Mouse (Mus musculus) olfactory bulb, adult 2 months (tissue): ENCODE measurements around the gene Lgals2. TPM values are rescaled to one million over a fixed set of nuclear protein-coding genes. Genes with fewer than 3 reads are reported as not detected.

Experiments
- H3K27ac ChIP-seq: fragments of 200-500 bp; 2 replicates; pipeline ENCODE4 v1.5.1; 2012; ENCODE audit warnings: low read depth, low read length; ENCODE audit not compliant: insufficient read depth
- H3K4me1 ChIP-seq: fragments of 200-500 bp; 2 replicates; pipeline ENCODE4 v1.6.1; 2012; ENCODE audit warnings: low read length; ENCODE audit not compliant: control insufficient read depth, insufficient read depth
- H3K4me3 ChIP-seq: fragments of 200-500 bp; 2 replicates; pipeline ENCODE4 v1.5.1; 2012; ENCODE audit warnings: mild to moderate bottlenecking, low read depth, low read length, moderate library complexity; ENCODE audit not compliant: insufficient read depth
- CTCF ChIP-seq: fragments of 200-500 bp; IDR thresholded peaks from 2 replicates; pipeline ENCODE4 v1.5.1; 2012; ENCODE audit warnings: low read depth, mild to moderate bottlenecking, low read length, moderate library complexity; ENCODE audit not compliant: insufficient read depth
- POLR2A ChIP-seq: fragments of 200-500 bp; IDR thresholded peaks from 2 replicates; pipeline ENCODE4 v1.6.1; 2012; ENCODE audit warnings: mild to moderate bottlenecking, low read depth, low read length, moderate library complexity; ENCODE audit not compliant: insufficient read depth
- WGBS: fragments of 180-500 bp; shearing (Covaris S2); methylation state at CpG from one replicate; pipeline ENCODE4 v1.1.7; 2018; 5-methylcytosine and 5-hydroxymethylcytosine counted together
- polyA plus RNA-seq: library from polyadenylated mRNA; stranded (reverse); fragments of >200 nt; gene quantifications from 2 replicates; pipeline ENCODE4 v1.2.4, GENCODE M21; 2012; ENCODE audit warnings: low replicate concordance; ENCODE audit not compliant: missing spikeins, insufficient read depth, insufficient read length

Lgals2 gene
- polyA plus RNA-seq, 1 experiment, result not detected

GRCm38 (mm10) chr15:78876258-78876696 is 20.9 kb upstream of the Lgals2 start:
- H3K27ac ChIP-seq, result peak overlapping the region; percentile 97
- H3K4me3 ChIP-seq, result peak overlapping the region; percentile 91; the same call in 1 of the 2 replicates
- H3K4me1 ChIP-seq, result peaks cover 37% of the 10 kb centered on the region
- under 1% methylated on average over 17 of the region's 17 CpGs for WGBS
- TF ChIP-seq CTCF (peak; percentile 76), POLR2A (no peak)

- TF ChIP-seq POLR2A (no peak), CTCF (no peak)
- peaks cover 37% of the 10 kb centered on the region for H3K4me1 ChIP-seq
- WGBS, result 54% methylated on average over 5 of the region's 5 CpGs
- peak overlapping the region; percentile 97 for H3K27ac ChIP-seq
- H3K4me3 ChIP-seq, result no peak overlapping the region; the same call in 1 of the 2 replicates
Measured at GRCm38 (mm10) chr15:78875537-78875936, 20.2 kb upstream of the Lgals2 start.

GRCm38 (mm10) chr15:78874989-78875388 is 19.7 kb upstream of the Lgals2 start:
- Histone ChIP-seq H3K27ac (peak overlapping the region; percentile 97), H3K4me1 (peaks cover 33% of the 10 kb centered on the region), H3K4me3 (no peak overlapping the region)
- WGBS, result 57% methylated on average over 8 of the region's 8 CpGs
- TF ChIP-seq POLR2A (no peak), CTCF (no peak)

- 39% methylated on average over 13 of the region's 13 CpGs for WGBS
- TF ChIP-seq POLR2A, result no peak
- TF ChIP-seq CTCF, result no peak
- no peak overlapping the region for H3K27ac ChIP-seq
Measured at GRCm38 (mm10) chr15:78873803-78874435, 18.6 kb upstream of the Lgals2 start.

GRCm38 (mm10) chr15:78872021-78872608 is 16.8 kb upstream of the Lgals2 start:
- H3K4me1 ChIP-seq, result peaks cover 24% of the 10 kb centered on the region
- H3K4me3 ChIP-seq, result no peak overlapping the region
- no peak overlapping the region for H3K27ac ChIP-seq
- no peak for TF ChIP-seq POLR2A
- no peak for TF ChIP-seq CTCF
- 59% methylated on average over 5 of the region's 5 CpGs for WGBS

More at GRCm38 (mm10) chr15:78873803-78874435, 18.6 kb upstream of the Lgals2 start:
- peaks cover 23% of the 10 kb centered on the region for H3K4me1 ChIP-seq
- H3K4me3 ChIP-seq, result no peak overlapping the region

GRCm38 (mm10) chr15:78869775-78870174 is 14.4 kb upstream of the Lgals2 start:
- 21% methylated on average over 6 of the region's 6 CpGs for WGBS
- Histone ChIP-seq H3K4me3 (no peak overlapping the region), H3K4me1 (peaks cover 15% of the 10 kb centered on the region), H3K27ac (no peak overlapping the region)
- TF ChIP-seq CTCF (peak; percentile 64), POLR2A (no peak)

GRCm38 (mm10) chr15:78868826-78869233 is 13.5 kb upstream of the Lgals2 start:
- H3K4me3 ChIP-seq, result no peak overlapping the region
- 45% methylated on average over 7 of the region's 7 CpGs for WGBS
- no peak for TF ChIP-seq CTCF
- no peak for TF ChIP-seq POLR2A
- H3K4me1 ChIP-seq, result peaks cover 12% of the 10 kb centered on the region
- peak overlapping the region; percentile 62; the same call in 1 of the 2 replicates for H3K27ac ChIP-seq

GRCm38 (mm10) chr15:78868398-78868797 is 13.1 kb upstream of the Lgals2 start:
- Histone ChIP-seq H3K4me3 (no peak overlapping the region), H3K4me1 (peaks cover 10% of the 10 kb centered on the region), H3K27ac (peak overlapping the region; percentile 62; the same call in 1 of the 2 replicates)
- 33% methylated on average over 9 of the region's 9 CpGs for WGBS
- TF ChIP-seq CTCF (no peak), POLR2A (no peak)

- TF ChIP-seq CTCF, result no peak
- TF ChIP-seq POLR2A, result no peak
- 67% methylated on average over 13 of the region's 13 CpGs for WGBS
- peaks cover 8% of the 10 kb centered on the region for H3K4me1 ChIP-seq
Measured at GRCm38 (mm10) chr15:78863852-78864253, 8.5 kb upstream of the Lgals2 start.

More at GRCm38 (mm10) chr15:78863852-78864253, 8.5 kb upstream of the Lgals2 start:
- Histone ChIP-seq H3K4me3 (no peak overlapping the region), H3K27ac (no peak overlapping the region)
